Mouse (Mus musculus): ENCODE data around the gene Palld.
A peak's percentile ranks its signal among the peaks of the same experiment; 100 is the strongest.

GRCm38 (mm10) chr8:61698959-61699358 lies 203.5 kb downstream of the Palld start:
- peak; percentile 63 for TF ChIP-seq CTCF (conservative IDR thresholded peaks at IDR 0.05; ENCODE audit: low read length)
- no peak for TF ChIP-seq POU5F1 (IDR thresholded peaks at IDR 0.05; ENCODE audit: borderline replicate concordance, low read length)

Data from E14TG2a.4 (cell line).